Mouse (Mus musculus): ENCODE measurements around the gene Smarca4.
"Not testable (repeated sequence)": the region's sequence is repeated elsewhere in the genome, so short reads cannot be mapped to it uniquely, and the experiment has no call there.

The Smarca4 gene

DNA sequence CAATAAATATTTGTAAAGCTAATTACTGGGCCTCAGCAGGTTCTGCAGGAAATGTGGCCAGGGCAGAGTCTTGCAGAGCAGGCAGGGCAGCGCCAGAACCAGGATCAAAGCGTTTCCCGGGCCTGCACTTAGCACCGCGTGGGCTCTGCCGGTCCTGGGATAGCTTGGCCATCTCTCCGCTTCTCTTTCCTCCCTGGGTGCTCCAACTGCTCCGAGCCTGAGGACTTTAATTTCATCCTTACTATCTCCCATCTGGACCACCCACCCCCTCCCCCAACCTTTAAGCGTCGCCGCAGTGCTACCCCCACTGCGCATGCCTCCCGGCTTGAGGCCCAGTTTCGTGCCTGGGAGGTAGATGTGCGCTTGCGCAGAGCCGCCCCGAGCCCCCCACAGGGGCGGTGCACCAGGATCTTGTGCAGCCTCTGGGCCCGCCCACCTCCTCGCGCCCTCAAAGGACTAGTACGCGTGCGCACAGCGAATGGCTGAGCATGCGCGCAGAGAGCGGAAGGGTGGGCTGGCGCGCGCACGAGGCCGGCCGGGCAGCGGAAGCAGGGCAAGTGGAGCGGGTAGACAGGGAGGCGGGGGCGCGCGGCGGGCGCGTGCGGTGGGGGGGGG, at the start of gene Smarca4:
TSS of gene Smarca4 (plus strand) at position 553 of the 615 bp plus-strand sequence.
- DNase-seq (ENCODE audit: low spot score): peak; percentile 100

GRCm38 (mm10) chr9:21566538-21566937, 49.4 kb upstream of the Smarca4 start:
- no peak for DNase-seq (ENCODE audit: low spot score)

GRCm38 (mm10) chr9:21567051-21567450, 48.9 kb upstream of the Smarca4 start:
- DNase-seq (ENCODE audit: low spot score): no peak

DNA sequence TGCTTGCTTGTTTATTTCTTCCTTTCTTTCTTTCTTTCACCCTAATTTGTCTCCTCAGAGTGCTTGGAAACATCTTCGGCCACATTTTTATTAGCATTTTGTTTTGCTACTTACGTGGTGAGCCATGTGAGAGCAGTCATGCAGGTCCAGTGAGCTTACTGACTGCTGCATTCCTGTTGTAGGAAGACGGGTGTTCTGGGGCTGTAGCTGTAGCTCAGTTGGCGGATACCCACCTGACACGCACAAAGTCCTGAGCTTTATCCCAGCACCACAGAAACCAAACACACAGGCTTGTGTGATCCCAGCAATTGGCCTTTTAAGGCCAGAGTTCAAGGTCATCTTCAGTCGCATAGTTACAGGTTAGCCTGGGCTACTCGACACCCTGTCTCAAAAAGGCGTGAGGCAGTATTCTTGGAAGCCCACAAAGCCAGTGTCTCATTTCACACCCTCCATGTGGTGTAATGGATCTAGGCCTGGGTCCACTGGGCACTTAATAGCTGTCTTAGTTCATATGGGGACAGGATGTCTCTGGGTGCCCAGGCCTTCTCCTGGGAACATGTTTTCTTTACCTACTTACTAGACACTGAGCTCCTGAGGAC, 47.2 kb upstream of the Smarca4 start:
- no peak for DNase-seq (ENCODE audit: low spot score)

GRCm38 (mm10) chr9:21574012-21574801, 41.8 kb upstream of the Smarca4 start:
- no peak for DNase-seq (ENCODE audit: low spot score)

GRCm38 (mm10) chr9:21575253-21575652, 40.7 kb upstream of the Smarca4 start:
- no peak for DNase-seq (ENCODE audit: low spot score)

GRCm38 (mm10) chr9:21576286-21576685, 39.7 kb upstream of the Smarca4 start:
- DNase-seq (ENCODE audit: low spot score): peak; percentile 18

DNA sequence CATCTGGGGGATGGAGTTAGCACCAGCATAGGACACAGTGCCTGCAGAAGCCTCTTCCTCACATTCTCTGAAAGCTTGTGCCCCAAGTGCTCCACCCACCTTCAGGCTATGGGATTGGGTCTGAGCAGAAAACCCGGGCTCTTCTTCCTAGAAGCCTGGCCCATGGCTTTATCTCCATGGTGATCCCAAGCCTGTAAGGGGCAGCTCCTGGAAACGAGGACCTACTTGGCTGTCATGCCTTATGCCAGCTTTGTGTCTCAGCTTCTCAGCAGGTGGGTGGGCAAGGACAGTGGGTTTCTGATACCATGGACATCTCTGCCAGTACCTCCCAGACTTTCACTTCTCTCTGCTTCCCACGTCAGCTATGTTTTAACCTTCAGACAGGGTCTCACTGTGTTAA, 37.7 kb upstream of the Smarca4 start:
- no peak for DNase-seq (ENCODE audit: low spot score)

GRCm38 (mm10) chr9:21585401-21585800, 30.6 kb upstream of the Smarca4 start:
- DNase-seq (ENCODE audit: low spot score): no peak

DNA sequence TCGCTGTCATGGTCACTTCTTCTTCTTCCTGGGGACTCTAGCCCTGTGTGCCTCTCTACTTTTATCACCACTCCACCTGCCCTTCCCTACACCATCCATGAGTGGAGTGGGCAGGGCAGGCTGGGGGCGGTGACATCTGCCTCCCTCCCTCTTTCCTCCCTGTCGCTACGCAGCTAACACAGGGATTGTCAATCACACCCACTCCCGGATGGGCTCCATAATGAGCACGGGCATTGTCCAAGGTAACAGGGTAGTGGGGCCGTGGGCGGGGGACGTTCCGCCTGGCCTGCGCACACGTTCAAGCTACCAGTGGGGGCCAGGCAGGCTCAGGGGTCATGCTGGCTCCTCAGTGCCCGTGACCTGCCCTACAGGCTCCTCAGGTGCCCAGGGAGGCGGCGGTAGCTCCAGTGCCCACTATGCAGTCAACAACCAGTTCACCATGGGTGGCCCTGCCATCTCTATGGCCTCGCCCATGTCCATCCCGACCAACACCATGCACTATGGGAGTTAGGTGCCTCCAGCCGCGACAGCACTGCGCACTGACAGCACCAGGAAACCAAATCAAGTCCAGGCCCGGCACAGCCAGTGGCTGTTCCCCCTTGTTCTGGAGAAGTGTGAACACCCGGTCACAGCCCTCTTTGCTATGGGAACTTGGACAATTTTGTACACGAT, 28.2 kb upstream of the Smarca4 start:
- no peak for DNase-seq (ENCODE audit: low spot score)

GRCm38 (mm10) chr9:21588350-21588749, 27.6 kb upstream of the Smarca4 start:
- no peak for DNase-seq (ENCODE audit: low spot score)

DNA sequence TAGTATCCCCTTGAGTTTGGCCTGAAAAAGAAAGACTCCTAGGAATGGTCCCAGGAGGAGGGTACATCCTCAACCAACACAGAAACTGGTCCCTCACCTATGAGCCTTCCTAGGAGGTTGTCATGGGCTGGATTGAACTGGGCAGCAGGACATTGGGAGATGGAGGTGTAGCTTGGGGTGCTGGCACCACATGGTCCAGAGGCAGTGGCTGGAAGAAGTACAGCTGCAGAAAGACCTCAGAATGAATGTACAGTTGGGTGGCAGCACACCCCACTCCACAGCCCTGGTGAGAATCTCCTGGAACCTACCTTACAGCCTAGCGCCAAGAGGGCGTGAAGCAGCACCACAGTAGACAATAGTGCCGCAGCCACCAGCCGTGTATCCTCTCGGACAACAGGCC, 26.4 kb upstream of the Smarca4 start:
- DNase-seq (ENCODE audit: low spot score): no peak

DNA sequence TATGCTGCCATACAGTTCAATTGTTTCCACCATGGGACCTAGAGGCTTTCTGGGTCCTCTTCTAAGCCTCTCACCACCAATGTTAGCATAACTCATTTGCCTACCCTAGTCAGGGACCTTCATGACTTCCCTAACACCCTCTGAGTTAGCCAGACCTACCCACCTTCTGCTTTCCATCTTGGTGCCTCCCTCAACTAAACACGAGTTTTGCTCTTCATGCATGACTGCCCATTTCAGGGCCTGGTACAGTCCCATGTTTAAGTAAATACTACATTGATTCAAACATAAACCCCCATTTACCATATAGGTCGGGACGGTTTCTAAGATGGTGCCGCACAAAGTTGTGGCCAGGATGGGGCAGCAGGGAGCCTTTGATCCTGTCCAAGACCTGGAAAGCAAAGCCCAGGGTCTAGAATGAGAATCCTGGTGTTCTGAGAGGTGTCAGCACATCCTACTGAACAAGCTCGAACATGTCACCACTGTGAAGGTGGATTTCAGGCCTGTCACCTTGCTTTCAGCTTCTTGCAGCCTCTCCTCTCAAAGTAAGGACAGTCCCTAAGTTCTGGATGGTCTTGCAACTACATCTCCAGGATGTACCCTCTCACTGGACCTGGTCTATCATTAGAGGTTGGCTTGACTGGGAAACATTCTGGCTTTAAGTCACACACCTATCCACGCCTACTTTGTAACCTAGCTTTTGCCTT, 24.7 kb upstream of the Smarca4 start:
- DNase-seq (ENCODE audit: low spot score): no peak

DNA sequence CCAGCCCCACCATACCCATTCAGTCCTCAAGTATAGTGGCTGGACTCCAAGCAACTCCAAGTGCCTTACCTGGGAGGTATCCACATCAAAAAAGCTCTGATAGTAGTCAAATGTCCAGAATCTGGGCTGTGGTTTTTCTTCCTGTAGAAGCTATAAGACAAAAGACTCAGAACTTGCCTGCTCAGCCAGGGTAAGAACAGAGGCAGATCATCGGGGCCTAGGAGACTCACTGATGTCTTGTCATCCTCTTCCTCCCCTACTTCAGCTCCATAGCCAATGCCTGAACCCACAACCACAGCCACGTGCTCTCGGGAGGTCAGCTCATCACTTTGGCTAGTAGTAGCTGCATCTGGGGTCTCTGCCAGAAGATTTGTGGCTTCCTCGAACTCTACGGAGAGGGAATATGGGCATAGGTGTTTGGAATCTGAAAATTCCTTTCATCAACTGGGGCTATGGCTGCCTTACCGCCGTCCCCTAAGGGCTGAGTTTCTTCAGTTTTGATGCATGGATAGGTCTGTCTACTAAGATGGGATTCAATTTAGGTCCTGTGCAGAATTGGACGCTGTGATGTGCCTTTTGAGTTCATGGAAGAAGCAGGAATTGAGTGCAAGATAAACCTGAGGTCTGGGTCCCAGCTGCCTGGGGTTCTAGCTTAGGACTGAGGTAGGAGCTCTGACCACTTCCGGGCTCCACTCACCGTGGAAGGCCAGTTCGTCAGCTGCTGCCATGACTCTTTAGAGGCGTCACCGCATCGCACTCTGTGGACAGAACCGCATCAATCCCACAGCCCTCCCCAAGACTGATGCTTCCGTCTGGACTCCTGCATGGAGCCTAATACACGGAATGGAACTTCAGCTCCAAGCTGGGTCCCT, 23.9 kb upstream of the Smarca4 start:
- no peak for DNase-seq (ENCODE audit: low spot score)

- peak; percentile 99 for DNase-seq (ENCODE audit: low spot score)
These were observed 23.3 kb upstream of the Smarca4 start, which contains the start of the genes Timm29 and Yipf2 for GRCm38 (mm10) chr9:21592703-21593121. Timm29 (plus strand) TSS chr9:21592722. Yipf2 (minus strand) TSS chr9:21592828.

DNA sequence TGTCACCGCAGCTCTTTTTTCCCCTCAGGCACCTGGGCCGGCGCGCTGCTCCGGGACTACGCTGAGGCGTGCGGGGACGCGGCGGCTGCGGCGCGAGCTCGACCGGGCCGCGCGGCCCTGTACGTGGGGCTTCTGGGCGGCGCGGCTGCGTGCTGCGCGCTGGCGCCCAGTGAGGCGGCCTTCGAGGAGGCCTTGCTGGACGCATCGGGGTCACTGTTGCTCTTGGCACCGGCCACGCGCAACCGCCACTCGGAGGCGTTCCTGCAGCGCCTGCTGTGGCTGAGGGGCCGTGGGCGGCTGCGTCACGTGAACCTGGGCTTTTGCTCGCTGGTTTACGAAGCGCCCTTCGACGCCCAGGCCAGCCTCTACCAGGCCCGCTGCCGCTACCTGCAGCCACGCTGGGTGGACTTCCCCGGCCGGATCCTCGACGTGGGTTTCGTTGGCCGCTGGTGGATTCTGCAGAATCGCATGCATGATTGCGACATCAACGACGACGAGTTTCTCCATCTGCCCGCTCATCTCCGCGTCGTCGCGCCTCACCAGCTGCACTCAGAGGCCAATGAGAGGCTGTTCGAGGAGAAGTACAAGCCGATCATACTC, 22.7 kb upstream of the Smarca4 start:
- DNase-seq (ENCODE audit: low spot score): no peak

GRCm38 (mm10) chr9:21594350-21594749, 21.6 kb upstream of the Smarca4 start:
- DNase-seq (ENCODE audit: low spot score): not testable (repeated sequence)

- DNase-seq (ENCODE audit: low spot score): no peak
These were observed 21.1 kb upstream of the Smarca4 start for GRCm38 (mm10) chr9:21594838-21595237.

DNA sequence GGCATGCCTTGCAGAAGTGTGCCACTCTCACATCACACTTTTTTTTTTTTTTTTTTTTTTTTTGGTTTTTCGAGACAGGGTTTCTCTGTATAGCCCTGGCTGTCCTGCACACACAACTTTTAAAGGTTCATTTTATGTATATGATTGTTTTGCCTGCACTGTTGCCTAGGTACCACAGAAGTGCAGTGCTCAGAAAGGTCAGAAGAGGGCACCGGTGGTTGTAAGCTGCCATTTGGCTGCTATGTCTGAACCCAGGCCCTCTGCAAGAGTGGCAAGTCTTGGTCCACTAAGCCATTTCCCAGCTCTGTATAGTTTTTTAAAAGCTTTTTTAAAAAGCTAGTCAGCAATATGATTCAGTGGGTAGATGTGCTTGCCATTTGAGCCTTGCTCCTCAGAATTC, 17.8 kb upstream of the Smarca4 start:
- DNase-seq (ENCODE audit: low spot score): peak; percentile 57

GRCm38 (mm10) chr9:21600186-21600585, 15.8 kb upstream of the Smarca4 start:
- DNase-seq (ENCODE audit: low spot score): no peak

All from embryo, embryonic 10.5 days (tissue).